Mouse (Mus musculus) 416B (cell line): ENCODE measurements around the gene Car14.

Source experiments
- DNase-seq: peaks from one replicate; pipeline ENCODE4 v3.0.0; 2011; ENCODE audit warnings: low read depth

The Car14 gene

GRCm38 (mm10) chr3:95856115-95856514, 48.4 kb downstream of the Car14 start:
- DNase-seq = no peak

- peak; percentile 92 for DNase-seq
Observed at GRCm38 (mm10) chr3:95855502-95856089, 48.9 kb downstream of the Car14 start, which contains the start of gene Prpf3. Gene Prpf3, minus strand, starts transcription at chr3:95855885.

GRCm38 (mm10) chr3:95851317-95851716, 53.2 kb downstream of the Car14 start:
- no peak for DNase-seq

GRCm38 (mm10) chr3:95850611-95851010, 53.9 kb downstream of the Car14 start:
- DNase-seq = no peak
